Mouse (Mus musculus): ENCODE measurements at regions not wholly inside any gene's neighbourhood (a gene's known extent, or its start where the extent isn't known, plus 50 kb on each side); places are given as distances from the start of the nearest gene placed in this dataset.

DNA sequence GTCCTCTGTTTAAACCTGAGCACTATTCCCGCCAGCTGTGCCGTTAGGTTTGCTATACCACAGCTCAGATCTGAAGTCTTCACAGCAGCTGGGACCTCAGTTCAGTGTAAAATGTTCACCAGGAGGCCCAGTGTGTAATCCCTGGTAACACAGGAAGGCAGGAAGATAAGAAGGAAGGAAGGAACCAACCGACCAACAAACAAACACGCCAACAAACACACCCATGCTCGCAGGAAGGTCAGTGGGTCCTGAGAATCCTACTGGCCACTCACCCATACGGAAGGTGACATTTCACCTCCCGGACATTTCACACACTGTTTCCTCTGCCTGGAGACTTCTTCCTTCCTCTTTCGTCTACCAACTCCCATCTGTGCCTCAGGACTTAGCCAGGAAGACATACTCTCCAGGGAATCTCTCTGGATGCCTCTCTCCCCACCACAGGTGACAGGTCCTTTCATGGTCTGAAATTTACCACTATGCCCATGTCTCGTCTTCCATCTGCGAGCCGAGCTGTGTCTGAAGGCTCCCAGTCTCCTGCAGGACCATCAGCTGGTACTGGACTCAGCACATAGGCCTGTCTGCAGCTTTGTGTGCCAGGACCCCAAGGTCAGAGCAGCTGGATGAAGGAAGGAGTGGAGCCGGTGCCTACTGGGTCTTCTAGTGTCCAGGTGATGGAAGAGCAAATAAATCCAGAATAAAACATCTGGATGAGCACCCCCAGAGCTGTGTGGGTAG is 61.1 kb upstream of the Xpa start:
- DNase-seq = no peak
- Histone ChIP-seq H3K4me3 (replicated peaks; ENCODE audit: extremely low read depth, low read depth, low read length) (no peak overlapping the region), H3K4me1 (ENCODE audit: control insufficient read depth, insufficient read depth, low read length) (no peaks in the 10 kb centered on the region)
- TF ChIP-seq POLR2A (IDR thresholded peaks at IDR 0.05; ENCODE audit: borderline replicate concordance, extremely low read depth, low read depth, low read length) = no peak
- WGBS = 50% methylated on average over 12 of the region's 12 CpGs

- DNase-seq = no peak
- H3K4me1 ChIP-seq (ENCODE audit: control insufficient read depth, insufficient read depth, low read length) = no peaks in the 10 kb centered on the region
- TF ChIP-seq CTCF (IDR thresholded peaks at IDR 0.05; ENCODE audit: insufficient read depth, low read length) (no peak), POLR2A (IDR thresholded peaks at IDR 0.05; ENCODE audit: borderline replicate concordance, extremely low read depth, low read depth, low read length) (no peak)
- WGBS = 54% methylated on average over 5 of the region's 5 CpGs
- H3K4me3 ChIP-seq (replicated peaks; ENCODE audit: extremely low read depth, low read depth, low read length) = no peak overlapping the region
Measured at GRCm38 (mm10) chr4:46258774-46259173, 62.7 kb upstream of the Xpa start.

GRCm38 (mm10) chr4:46268564-46269247 is 72.6 kb upstream of the Xpa start:
- no peak for DNase-seq
- TF ChIP-seq CTCF (IDR thresholded peaks at IDR 0.05; ENCODE audit: insufficient read depth, low read length) (no peak), POLR2A (IDR thresholded peaks at IDR 0.05; ENCODE audit: borderline replicate concordance, extremely low read depth, low read depth, low read length) (no peak)
- Histone ChIP-seq H3K4me3 (replicated peaks; ENCODE audit: extremely low read depth, low read depth, low read length) (no peak overlapping the region), H3K4me1 (ENCODE audit: control insufficient read depth, insufficient read depth, low read length) (no peaks in the 10 kb centered on the region)
- 45% methylated on average over 6 of the region's 6 CpGs for WGBS

- Histone ChIP-seq H3K4me1 (ENCODE audit: control insufficient read depth, insufficient read depth, low read length) (no peaks in the 10 kb centered on the region), H3K4me3 (replicated peaks; ENCODE audit: extremely low read depth, low read depth, low read length) (no peak overlapping the region)
- 8% methylated on average over 2 of the region's 2 CpGs for WGBS
- DNase-seq = no peak
- TF ChIP-seq CTCF (IDR thresholded peaks at IDR 0.05; ENCODE audit: insufficient read depth, low read length) (no peak), POLR2A (IDR thresholded peaks at IDR 0.05; ENCODE audit: borderline replicate concordance, extremely low read depth, low read depth, low read length) (no peak)
Measured at GRCm38 (mm10) chr4:46271066-46271465, 72.3 kb upstream of the Foxe1 start.

DNA sequence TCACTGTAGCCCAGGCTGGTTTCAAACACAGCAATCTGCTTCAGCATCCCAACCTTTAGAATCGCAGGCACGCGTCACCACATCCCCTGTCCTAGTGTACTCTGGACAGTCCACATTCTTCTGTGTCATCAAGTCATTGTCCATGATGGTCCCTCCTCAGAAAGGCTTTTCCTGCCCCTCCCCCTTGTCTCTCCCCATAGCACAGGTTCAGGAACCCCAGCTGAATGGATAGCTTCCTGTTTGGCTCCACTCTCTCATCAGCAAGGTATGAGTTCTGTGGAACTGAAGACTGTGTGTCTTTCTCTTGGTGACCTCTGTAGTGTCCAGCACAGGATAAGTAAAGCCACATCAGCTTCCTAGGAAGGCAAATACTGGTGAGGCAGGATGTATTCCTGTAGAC is 67.6 kb upstream of the Foxe1 start:
- TF ChIP-seq POLR2A (IDR thresholded peaks at IDR 0.05; ENCODE audit: borderline replicate concordance, extremely low read depth, low read depth, low read length) (no peak), CTCF (IDR thresholded peaks at IDR 0.05; ENCODE audit: insufficient read depth, low read length) (no peak)
- Histone ChIP-seq H3K4me1 (ENCODE audit: control insufficient read depth, insufficient read depth, low read length) (no peaks in the 10 kb centered on the region), H3K4me3 (replicated peaks; ENCODE audit: extremely low read depth, low read depth, low read length) (no peak overlapping the region)
- DNase-seq = no peak
- WGBS = 56% methylated on average over 3 of the region's 3 CpGs

DNA sequence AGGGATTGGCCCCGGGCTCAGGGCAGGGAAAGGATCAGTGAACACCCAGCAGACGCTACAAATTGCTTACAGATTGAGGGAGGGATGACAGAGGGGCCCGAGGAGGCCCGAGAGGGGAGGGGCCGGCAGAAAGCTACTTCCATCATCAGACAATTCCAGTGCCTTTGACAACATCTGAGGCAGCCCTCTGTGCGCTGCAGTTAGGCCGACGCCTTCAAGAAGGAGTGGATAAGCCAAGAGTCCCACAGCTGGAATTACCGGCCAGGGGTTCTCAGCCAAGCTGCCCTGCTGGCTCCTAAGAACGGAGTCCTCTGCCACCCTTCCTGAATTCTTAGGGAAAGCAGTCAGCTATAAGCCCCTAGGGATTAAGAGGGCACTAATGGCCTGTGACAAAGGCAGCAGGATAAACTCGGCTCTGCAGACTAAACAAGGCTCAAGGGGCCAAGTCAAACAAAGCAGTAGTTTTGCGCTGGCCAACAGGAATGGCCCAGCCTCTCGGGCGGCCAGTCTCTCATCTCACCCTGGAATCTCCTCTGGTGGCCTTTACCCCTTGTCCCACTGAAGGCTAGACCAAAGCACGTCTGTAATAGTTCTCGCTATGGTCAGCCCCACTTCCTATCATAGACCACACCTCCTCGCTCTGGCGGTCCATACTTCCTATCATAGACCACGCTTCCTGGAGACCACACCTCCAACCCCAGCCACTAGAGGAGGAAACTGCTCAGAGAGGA is 66.4 kb upstream of the Foxe1 start:
- H3K4me1 ChIP-seq (ENCODE audit: control insufficient read depth, insufficient read depth, low read length) = no peaks in the 10 kb centered on the region
- DNase-seq = peak; percentile 23
- TF ChIP-seq CTCF (IDR thresholded peaks at IDR 0.05; ENCODE audit: insufficient read depth, low read length) (no peak), POLR2A (IDR thresholded peaks at IDR 0.05; ENCODE audit: borderline replicate concordance, extremely low read depth, low read depth, low read length) (no peak)
- WGBS = 14% methylated on average over 19 of the region's 19 CpGs
- H3K4me3 ChIP-seq (replicated peaks; ENCODE audit: extremely low read depth, low read depth, low read length) = no peak overlapping the region

DNA sequence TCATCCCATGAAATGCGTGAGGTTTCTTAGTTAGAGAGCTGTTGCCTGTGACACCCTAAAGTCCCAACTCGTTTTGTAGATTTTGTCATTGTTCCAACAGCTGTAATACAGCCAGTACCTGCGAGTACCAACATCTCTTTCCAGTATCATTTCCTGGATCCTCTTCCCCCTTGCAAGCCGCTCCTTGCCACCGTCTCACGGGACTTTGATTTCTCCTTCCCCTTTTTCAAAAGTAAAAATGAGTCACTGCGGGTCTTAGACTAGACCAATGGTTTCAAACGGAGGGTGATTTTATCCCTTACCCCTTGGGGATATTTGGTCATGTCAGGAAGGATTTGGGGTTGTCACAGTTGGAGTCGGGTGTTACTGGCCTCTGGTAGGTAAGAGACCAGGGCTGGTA is 56.5 kb upstream of the Foxe1 start:
- 83% methylated on average over 9 of the region's 9 CpGs for WGBS
- DNase-seq = no peak
- TF ChIP-seq POLR2A (IDR thresholded peaks at IDR 0.05; ENCODE audit: borderline replicate concordance, extremely low read depth, low read depth, low read length) = no peak
- Histone ChIP-seq H3K4me3 (replicated peaks; ENCODE audit: extremely low read depth, low read depth, low read length) (no peak overlapping the region), H3K4me1 (ENCODE audit: control insufficient read depth, insufficient read depth, low read length) (no peaks in the 10 kb centered on the region)

DNA sequence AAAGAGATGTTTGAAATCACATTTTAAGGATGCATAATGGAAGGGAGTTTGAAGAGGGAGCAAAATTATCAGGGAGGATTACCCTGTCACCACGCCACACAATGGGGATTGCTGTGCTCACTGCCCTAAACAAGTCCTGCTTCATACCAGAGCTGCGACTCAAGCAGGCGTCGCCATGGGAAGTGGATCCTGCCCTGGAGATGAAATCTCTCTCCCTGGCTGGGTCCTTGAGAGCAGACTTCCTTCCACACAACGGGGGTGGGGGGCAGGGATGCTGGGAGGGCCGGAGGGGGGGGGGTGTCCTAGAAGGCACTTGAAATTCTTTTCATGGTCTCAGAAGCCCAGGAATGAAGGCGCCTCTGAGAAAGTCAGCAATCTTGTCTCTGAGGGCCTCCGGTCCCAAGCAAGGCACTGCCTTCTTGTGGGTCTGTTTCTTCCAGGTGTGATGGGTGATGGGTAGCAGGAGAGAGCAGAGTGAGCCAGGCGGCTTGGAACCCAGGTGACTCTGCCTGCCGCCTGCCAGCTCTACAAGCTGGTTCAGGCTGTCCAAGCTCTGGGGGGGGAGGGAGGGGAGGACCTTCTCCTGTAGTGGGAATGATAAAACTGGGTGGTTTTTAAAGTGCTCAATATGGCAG is 51.7 kb upstream of the Foxe1 start:
- DNase-seq = no peak
- TF ChIP-seq CTCF (IDR thresholded peaks at IDR 0.05; ENCODE audit: insufficient read depth, low read length) = no peak
- no peak for TF ChIP-seq POLR2A (IDR thresholded peaks at IDR 0.05; ENCODE audit: borderline replicate concordance, extremely low read depth, low read depth, low read length)
- WGBS = 20% methylated on average over 10 of the region's 10 CpGs
- Histone ChIP-seq H3K4me1 (ENCODE audit: control insufficient read depth, insufficient read depth, low read length) (no peaks in the 10 kb centered on the region), H3K4me3 (replicated peaks; ENCODE audit: extremely low read depth, low read depth, low read length) (no peak overlapping the region)
